Mouse (Mus musculus) thymus, postnatal 10 days (tissue): ENCODE results near the gene Prkci.

Experiments used
- DNase-seq, 2 experiments: peaks; one replicate each; pipeline ENCODE4 v3.0.0; 2021; ENCODE audit warnings: low spot score in 2 of 2

Gene Prkci

GRCm38 (mm10) chr3:31083507-31084245, 88.1 kb downstream of the Prkci start:
- DNase-seq: no peak

DNA sequence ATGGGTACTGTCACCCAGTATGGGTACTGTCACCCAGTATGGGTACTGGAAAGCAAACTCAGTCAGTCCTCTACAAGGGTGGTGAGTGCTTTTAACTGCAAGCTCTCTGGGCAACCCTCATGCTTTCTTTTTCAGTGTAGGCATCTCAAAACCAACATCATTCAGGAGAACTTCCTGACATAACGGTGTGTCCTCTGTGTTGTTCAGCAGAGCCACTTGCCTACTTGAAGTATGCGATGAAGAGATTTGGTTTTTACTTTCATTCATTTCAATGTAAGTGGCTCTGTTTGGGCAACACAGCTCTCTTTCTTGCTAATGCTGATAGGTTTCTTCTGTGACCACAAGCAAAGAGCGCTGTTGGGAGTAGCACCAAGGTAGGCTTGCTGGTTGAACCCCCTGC, 89.5 kb downstream of the Prkci start:
- no peak for DNase-seq

DNA sequence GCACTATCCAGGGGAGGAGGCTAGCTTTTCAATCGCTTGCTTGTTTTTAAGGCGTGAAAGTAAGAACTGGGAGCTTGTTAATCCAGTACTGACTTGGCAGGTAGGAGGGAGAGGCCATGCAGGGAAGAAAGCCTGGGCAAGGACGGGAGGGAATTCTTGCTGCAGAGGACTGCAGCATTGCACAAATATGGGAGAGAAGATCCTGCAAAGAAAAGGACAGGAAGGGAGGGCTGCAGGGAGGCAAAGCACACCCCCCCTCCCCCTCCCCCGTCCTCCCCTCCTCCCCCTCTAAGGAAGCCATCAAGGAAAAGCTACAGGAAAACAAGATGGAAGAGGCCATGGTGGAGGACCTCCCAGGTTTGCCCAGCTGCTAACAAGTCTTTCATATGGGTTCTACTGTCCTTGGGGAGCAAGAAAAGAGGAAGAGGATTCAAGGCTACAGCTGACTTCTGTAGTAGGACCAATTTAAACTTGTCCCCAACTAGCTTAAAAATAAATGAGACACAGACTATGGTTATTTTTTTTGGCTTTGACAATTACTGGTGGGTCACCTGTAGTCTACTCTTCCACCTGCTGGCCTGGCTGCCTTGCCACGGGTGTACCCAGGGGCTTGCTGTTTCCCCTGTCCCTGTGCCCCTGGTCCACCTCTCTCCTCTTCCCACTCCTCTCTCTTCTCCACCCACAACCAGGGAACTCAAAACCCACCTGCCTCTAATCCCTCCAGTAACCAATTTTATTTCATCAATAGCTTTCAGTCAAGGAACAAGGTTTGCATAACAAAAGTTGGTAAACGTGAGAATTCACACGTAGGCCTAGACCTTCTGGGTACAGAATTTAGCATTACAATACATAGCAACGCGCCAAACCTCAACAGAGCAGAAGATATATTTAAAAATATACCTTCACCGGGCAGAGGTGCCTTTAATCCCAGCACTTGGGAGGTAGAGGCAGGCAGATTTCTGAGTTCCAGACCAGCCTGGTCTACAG, 93.5 kb downstream of the Prkci start:
- DNase-seq: no peak

- no peak for DNase-seq
Observed at GRCm38 (mm10) chr3:31089956-31090355, 94.4 kb downstream of the Prkci start.

- DNase-seq: peak; percentile 29 to 47
Observed at GRCm38 (mm10) chr3:31093196-31093595, 97.6 kb downstream of the Prkci start.

DNA sequence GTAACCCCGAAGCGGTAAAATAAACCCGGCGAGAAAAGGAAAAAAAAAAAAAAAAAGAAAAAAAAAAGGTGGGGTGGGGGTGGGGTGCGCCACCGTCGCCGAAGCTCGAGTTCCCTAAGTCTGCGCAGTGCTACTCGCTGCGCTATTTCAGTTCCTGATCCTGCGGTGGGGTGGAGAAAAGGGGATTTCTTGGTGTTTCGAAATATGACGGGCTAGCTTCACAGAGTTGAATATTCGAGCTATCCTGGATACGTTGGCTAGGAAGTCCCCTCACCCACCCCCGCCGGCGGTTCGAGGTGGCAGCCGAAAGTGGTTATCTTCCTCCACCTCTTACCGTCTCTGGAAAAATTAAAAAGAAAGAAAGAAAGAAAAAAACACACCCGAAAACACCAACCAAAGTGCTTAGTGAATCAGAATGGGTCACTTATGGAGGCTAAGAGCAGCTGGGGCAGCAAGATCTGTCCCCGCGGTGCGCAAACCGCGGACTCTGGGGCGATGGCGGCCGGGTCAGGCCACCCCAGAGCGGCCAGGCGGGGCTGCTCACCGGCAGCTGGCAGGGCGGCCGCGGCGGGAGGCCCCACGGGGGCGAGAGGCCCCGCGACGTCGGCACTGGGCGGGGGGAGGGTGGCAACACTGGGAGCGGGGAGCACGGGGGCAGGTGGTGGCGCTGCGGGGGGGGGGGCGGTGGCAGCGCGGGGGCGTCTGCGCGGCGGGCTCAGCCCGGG, 98.2 kb downstream of the Prkci start:
- peak; percentile 57 to 62 for DNase-seq

DNA sequence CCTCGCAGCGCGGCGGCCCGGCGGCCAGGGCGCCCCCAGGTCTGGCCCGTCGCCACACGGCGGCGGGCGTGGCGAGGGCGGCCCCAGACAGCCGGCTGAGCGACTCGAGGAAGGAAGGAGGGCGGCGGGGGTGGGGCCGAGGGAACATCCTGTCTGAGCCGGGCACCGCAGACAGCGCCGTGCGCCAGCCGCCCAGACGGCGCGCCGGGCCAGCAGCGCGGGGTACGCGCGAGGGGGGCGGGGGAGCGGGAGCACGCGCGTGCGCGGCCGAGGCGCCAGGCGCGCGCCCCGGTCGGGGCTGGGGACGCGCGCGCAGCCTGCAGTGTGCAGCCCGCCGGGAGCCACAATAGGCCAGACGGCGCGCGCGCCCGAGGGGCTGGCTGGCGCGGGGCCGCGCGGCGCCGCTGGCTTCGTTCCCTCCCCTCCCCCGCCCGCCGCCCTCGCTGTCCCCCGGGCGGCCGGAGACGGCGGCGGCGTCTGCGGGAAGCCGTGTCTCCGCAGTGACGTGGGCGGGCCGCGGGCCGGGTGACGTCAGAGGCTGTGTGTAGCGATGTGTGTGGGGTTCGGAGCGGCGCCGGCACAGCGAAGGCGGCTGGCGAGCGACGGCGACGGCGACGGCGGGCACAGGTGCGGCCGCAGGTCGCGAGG, 99.1 kb downstream of the Prkci start, which contains the start of gene Skil:
Gene Skil, plus strand, starts transcription at position 528 of the 648 bp plus-strand sequence.
- peak; percentile 89 to 92 for DNase-seq

DNA sequence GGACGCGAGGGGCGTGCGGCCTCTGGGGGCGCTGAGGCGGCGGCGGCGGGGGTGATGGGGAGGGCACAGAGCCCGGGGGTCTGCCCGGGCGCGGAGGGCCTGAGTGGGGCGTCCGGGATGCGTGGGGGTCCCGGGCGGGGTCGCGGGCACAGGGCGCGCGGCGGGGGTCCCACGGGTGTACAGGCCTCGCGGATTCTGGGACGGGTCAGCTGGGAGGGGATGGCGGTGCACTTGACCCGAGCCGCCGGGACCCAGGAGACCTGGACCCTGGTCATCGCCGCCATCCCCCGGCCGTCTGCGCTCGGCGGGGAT, 99.6 kb downstream of the Prkci start:
- no peak for DNase-seq

DNA sequence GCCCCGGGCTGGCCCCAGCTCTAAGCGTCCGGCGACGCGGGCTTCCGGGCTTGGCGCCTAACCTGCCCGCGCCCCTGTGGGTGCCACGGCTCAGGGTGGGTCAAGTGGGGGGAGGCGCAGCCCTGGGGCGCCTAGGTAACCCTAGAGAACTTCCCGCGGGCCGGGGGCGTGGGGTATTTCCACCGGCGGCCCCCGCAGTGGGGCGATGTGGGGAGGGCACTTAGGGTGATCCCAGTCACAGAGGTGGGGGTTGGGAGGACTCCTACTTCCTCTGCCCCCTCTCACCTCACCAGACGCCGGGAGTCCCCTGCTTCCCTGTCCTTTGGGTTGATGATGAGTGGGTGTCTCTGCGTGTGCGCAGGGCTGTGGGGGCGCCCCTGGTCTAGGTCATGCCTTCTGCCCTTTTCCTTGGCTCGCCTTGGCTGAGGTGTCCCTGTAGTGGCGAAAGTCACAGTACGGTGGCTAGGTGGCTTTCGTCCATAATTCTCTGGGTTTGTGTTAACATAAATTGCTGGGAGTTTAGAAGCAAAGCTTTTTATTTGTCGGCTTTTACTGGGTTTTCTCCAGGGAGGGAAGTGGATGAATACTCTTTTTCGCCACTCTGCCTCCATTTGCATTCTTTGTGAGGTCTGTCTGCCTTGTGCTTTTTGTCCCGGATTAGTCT, 100.1 kb downstream of the Prkci start:
- DNase-seq: peak; percentile 55 to 66

DNA sequence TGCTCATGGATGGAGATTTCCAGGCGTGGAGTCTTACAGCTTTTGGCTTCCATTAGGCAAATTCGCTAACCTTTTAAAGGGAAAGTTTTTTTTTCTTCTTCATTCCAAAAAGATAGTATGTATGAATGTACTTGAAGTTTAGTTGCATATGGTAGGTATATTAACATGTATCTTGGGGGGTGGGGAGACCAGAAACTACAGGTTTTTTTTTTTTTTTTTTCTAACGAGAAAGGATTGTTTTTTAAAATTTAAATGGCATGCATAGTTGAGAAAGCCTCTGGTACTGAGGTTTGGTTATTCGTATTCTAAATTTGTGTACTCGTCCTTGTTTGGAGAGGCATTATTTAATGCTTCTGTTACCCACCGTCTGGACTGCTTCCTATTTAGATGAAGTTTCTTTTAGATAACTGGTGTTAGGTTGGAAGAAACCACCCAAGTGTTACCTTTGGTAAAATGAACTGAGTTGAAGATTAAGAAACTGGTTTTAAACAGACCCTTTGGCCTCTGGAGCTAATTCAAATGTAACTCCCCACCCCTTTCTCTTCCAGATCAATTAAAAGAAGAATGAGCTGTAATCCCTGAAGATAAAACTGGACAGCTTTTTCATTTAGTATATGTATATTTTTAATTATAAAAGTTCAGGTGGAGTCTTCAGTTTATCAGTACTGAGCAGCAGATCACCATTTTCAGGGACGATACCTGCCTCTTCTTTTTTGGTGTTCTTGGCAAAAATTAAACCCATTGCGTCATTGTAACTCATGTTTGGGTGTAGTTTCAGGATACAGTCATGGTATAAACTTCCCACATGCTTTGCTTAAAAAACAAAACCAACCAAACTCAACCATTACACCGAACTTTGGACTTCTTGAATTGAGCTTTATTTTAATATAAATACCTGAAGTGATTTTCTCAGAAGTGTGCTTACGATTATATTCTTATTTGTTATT, 100.9 kb downstream of the Prkci start:
- DNase-seq: no peak

GRCm38 (mm10) chr3:31097102-31097720, 101.7 kb downstream of the Prkci start:
- no peak for DNase-seq

DNA sequence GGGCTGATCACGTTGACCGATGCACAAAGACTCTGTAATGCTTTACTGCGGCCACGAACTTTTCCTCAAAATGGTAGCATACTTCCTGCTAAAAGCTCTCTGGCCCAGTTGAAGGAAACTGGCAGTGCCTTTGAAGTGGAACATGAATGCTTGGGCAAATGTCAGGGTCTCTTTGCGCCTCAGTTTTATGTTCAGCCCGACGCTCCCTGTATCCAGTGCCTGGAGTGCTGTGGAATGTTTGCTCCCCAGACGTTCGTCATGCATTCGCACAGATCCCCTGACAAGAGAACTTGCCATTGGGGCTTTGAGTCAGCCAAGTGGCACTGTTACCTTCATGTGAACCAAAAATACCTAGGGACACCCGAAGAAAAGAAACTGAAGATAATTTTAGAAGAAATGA, 102.4 kb downstream of the Prkci start:
- DNase-seq: no peak

- no peak for DNase-seq
Observed at GRCm38 (mm10) chr3:31098556-31098955, 103.0 kb downstream of the Prkci start.

GRCm38 (mm10) chr3:31100026-31100425, 104.5 kb downstream of the Prkci start:
- no peak for DNase-seq

GRCm38 (mm10) chr3:31100802-31101201, 105.3 kb downstream of the Prkci start:
- DNase-seq: no peak
